Mouse (Mus musculus) embryonic fibroblast, embryonic 13.5 days (primary cell): ENCODE data around the gene St6galnac1.

ENCODE experiments used
- CTCF ChIP-seq: IDR thresholded peaks from 2 replicates; pipeline ENCODE4 v1.5.1; 2011; ENCODE audit warnings: mild to moderate bottlenecking, control low read depth, low read length, moderate library complexity, borderline replicate concordance; ENCODE audit not compliant: insufficient read depth
- POLR2A ChIP-seq: IDR thresholded peaks from 2 replicates; pipeline ENCODE4 v1.6.1; 2011; ENCODE audit warnings: low read depth, mild to moderate bottlenecking, control low read depth, low read length, moderate library complexity

DNA sequence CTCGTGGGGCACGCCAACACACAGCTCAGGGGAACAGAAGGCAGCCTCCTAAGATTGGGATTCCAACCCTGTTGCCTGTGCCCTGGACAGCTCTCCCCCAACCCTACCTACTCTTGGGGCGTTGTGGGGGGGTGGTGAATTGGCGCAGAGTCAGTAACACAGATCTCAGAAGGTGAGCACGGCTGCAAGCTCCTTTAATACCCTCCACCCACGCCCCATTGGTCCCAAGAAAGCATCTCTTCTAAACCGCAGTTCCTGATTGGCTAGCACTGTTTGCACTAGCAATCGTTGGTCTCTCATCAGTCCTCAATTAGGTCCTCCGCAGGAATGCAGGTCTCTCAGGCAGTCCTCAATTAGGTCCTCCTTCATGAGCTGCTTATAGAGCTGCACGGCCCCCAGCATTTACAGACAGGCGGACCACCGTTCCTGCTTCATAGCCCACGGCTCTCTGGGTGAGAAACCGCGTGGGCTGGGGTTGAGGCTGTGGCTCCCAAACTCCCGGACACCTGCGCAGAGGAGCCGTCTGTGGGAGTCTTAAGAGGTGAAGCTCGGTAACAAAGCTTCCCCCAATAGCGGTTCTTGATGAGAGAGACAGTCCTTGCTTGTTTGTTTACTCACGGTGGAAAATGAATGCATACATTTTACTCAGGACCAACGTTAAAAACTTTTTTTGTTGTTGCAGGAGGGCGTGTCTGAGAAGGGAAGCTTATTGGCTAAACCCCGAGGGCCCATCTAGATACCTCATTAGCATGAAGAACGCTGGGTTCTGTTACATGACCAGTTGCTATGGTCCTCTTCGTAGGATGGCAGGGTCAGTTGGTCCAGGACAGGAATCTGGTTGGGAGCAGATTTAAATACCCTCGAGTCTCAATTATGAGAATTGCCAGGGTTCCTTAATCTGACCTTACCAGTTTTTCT lies 50.0 kb downstream of the St6galnac1 start:
- TF ChIP-seq CTCF (no peak), POLR2A (no peak)
